Mouse (Mus musculus) limb, embryonic 13.5 days (tissue): ENCODE results near the gene Camta2. TPM values are rescaled to one million over a fixed set of nuclear protein-coding genes. Genes with fewer than 3 reads are reported as not detected.

Source experiments
- ATAC-seq: fragments of 200-750 bp; cut with Nextera tagmentation; 2 replicates; pipeline ENCODE4 v1.8.0; 2017; ENCODE audit warnings: low read depth, moderate number of reproducible peaks, moderate TSS enrichment; ENCODE audit not compliant: low FRiP score
- H3K27ac ChIP-seq: fragments of 300-500 bp; sonication (generic); 2 replicates; pipeline ENCODE4 v1.5.1; 2015; ENCODE audit warnings: inconsistent platforms, mild to moderate bottlenecking, moderate library complexity
- H3K27me3 ChIP-seq: fragments of 300-500 bp; sonication (generic); 2 replicates; pipeline ENCODE4 v1.6.1; 2015; ENCODE audit warnings: mild to moderate bottlenecking, inconsistent platforms
- H3K36me3 ChIP-seq: fragments of 300-500 bp; sonication (generic); 2 replicates; pipeline ENCODE4 v1.6.1; 2015; ENCODE audit warnings: inconsistent platforms, mild to moderate bottlenecking, moderate library complexity
- H3K4me1 ChIP-seq: fragments of 300-500 bp; sonication (generic); 2 replicates; pipeline ENCODE4 v1.6.1; 2015; ENCODE audit warnings: inconsistent platforms
- H3K4me2 ChIP-seq: fragments of 300-500 bp; sonication (generic); replicated peaks from 2 replicates; pipeline ENCODE4 v1.6.1; 2015; ENCODE audit warnings: inconsistent platforms, mild to moderate bottlenecking, moderate library complexity
- H3K4me3 ChIP-seq: fragments of 300-500 bp; sonication (generic); 2 replicates; pipeline ENCODE4 v1.5.1; 2015; ENCODE audit warnings: moderate library complexity, mild to moderate bottlenecking, inconsistent platforms
- H3K9ac ChIP-seq: fragments of 300-500 bp; sonication (generic); 2 replicates; pipeline ENCODE4 v1.6.1; 2015; ENCODE audit warnings: mild to moderate bottlenecking, inconsistent platforms
- H3K9me3 ChIP-seq: fragments of 300-500 bp; sonication (generic); 2 replicates; pipeline ENCODE4 v1.6.1; 2016; ENCODE audit warnings: inconsistent platforms
- WGBS: fragments of 180-500 bp; shearing (Covaris S2); methylation state at CpG from one replicate; pipeline ENCODE4 v1.1.7; 2015; 5-methylcytosine and 5-hydroxymethylcytosine counted together
- microRNA-seq: library from miRNA; unstranded; fragments of <30 nt; microRNA quantifications from one replicate; pipeline ENCODE4, GENCODE M21; 2016
- polyA plus RNA-seq: library from polyadenylated mRNA; unstranded; fragments of >200 nt; fragmentation: Nextera tagmentation; extraction: Ambion mirVana; gene quantifications from 2 replicates; pipeline ENCODE4 v1.2.1, GENCODE M21; 2015

Camta2 gene
- polyA plus RNA-seq, 1 experiment from 2014 or later = 15.1 TPM

DNA sequence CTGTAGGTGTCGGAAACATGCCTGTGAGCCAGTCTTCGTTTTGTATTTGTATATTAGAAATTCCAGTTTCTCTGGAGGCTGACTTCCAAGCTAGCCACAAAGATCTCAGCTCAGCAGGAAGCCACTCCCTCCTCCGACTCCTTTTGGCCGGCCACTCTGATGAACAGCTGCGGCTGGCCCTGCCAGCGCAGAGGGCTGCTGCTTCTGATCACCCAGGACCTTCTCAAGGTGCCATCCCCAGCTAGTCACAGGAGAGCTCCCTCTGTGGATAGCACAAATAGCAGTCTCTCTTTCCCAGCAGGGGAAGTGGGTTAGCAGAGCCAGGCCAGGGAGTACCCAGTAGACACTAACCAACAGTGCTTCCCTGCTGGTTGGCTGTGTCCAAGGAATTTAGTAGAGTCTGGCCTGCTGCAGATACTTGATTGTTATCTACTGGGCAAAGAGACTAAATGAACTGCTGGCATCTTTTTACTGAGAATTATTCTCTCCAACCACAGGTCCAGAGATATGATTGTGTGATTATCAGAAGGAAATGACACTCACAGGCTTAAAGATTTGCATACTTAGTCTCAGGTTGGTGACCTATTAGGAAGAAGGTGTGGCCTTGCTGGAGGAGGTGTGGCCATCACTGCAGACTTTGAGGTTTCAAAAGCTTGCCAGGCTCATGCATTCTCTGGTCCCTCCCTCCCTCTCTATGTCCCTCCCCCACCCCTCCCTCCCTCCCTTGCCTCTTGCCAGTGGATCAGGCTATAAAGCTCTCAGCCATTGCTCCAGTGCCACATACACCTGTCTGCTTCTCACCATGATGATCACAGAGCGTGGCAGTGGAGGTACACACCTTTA, 65.7 kb downstream of the Camta2 start:
- H3K36me3 ChIP-seq = no peaks in the 10 kb centered on the region
- no peaks in the 10 kb centered on the region for H3K27me3 ChIP-seq
- no peak overlapping the region for H3K27ac ChIP-seq
- H3K9ac ChIP-seq = no peak overlapping the region
- H3K4me3 ChIP-seq = no peak overlapping the region
- H3K4me1 ChIP-seq = no peaks in the 10 kb centered on the region
- no peaks in the 10 kb centered on the region for H3K9me3 ChIP-seq
- no peak overlapping the region for H3K4me2 ChIP-seq
- no peak for ATAC-seq
- 39% methylated on average over 7 of the region's 7 CpGs for WGBS

Small RNA genes within 50 kb of the gene (microRNA-seq; reads per million reads assigned to microRNA genes)
- gene Mir6925 = not detected

Other genes starting within 250 kb of the Camta2 start
- 42.4 and 45.9 TPM in 2 replicates for gene Med11, start 236.2 kb downstream of the Camta2 start, polyA plus RNA-seq
- 0.62 and 0.75 TPM in 2 replicates for gene Zmynd15, start 228.7 kb downstream of the Camta2 start, polyA plus RNA-seq
- gene Cxcl16, start 228.1 kb downstream of the Camta2 start, polyA plus RNA-seq = 2.7 and 3.9 TPM in 2 replicates
- gene Tm4sf5, start 182.9 kb downstream of the Camta2 start, polyA plus RNA-seq = 0.29 and 0.74 TPM in 2 replicates
- 0.31 and 0.41 TPM in 2 replicates for gene Vmo1, start 173.5 kb downstream of the Camta2 start, polyA plus RNA-seq
- 0.43 and 0.92 TPM in 2 replicates for gene Gltpd2, start 168.9 kb downstream of the Camta2 start, polyA plus RNA-seq
- 828 and 869 TPM in 2 replicates for gene Psmb6, start 162.7 kb downstream of the Camta2 start, polyA plus RNA-seq
- not detected in 2 replicates for gene Gm40193, start 155.2 kb downstream of the Camta2 start, polyA plus RNA-seq
- 4.5 and 5.7 TPM in 2 replicates for gene Pld2, start 148.0 kb downstream of the Camta2 start, polyA plus RNA-seq
- gene Mink1, start 125.2 kb downstream of the Camta2 start, polyA plus RNA-seq = 14.1 and 15.5 TPM in 2 replicates
- not detected in 2 replicates for gene 4930544D05Rik, start 72.3 kb downstream of the Camta2 start, polyA plus RNA-seq
- not detected in 2 replicates for gene Chrne, start 68.9 kb downstream of the Camta2 start, polyA plus RNA-seq
- 0.18 and 0.22 TPM in 2 replicates for gene Gp1ba, start 49.0 kb downstream of the Camta2 start, polyA plus RNA-seq
- gene Rnf167, start 40.9 kb downstream of the Camta2 start, polyA plus RNA-seq = 120 and 129 TPM in 2 replicates
- gene Slc25a11, start 40.6 kb downstream of the Camta2 start, polyA plus RNA-seq = 165 and 173 TPM in 2 replicates
- 1,638 and 1,674 TPM in 2 replicates for gene Pfn1, start 33.5 kb downstream of the Camta2 start, polyA plus RNA-seq
- gene Eno3, start 30.9 kb downstream of the Camta2 start, polyA plus RNA-seq = 52.3 and 57.1 TPM in 2 replicates
- gene Spag7, start 18.7 kb downstream of the Camta2 start, polyA plus RNA-seq = 159 and 165 TPM in 2 replicates
- gene Inca1, start 12.1 kb upstream of the Camta2 start, polyA plus RNA-seq = 1.6 and 1.8 TPM in 2 replicates
- gene Kif1c, start 12.4 kb upstream of the Camta2 start, polyA plus RNA-seq = 3.4 and 3.6 TPM in 2 replicates
- gene Zfp3, start 76.1 kb upstream of the Camta2 start, polyA plus RNA-seq = 6.8 TPM in 2 replicates
- 0.22 and 0.23 TPM in 2 replicates for gene Scimp, start 124.5 kb upstream of the Camta2 start, polyA plus RNA-seq
- gene Rabep1, start 156.7 kb upstream of the Camta2 start, polyA plus RNA-seq = 38.5 and 39.7 TPM in 2 replicates